Mouse (Mus musculus): ENCODE data around the gene Asic4.

- TF ChIP-seq CTCF (IDR thresholded peaks at IDR 0.05) (no peak), POLR2A (IDR thresholded peaks at IDR 0.05; ENCODE audit: insufficient read depth, low read depth, low read length) (no peak), EP300 (IDR thresholded peaks at IDR 0.05; ENCODE audit: insufficient read depth, low read depth, low read length) (no peak)
These were observed 8.8 kb downstream of the Asic4 start for GRCm38 (mm10) chr1:75458789-75459684.

All from heart, adult 2 months (tissue).